Mouse (Mus musculus) thymus, postnatal 4 days (tissue): ENCODE data around the gene Slxl1.
"Not testable (repeated sequence)": the region's sequence is repeated elsewhere in the genome, so short reads cannot be mapped to it uniquely, and the experiment has no call there.

Experiments
- DNase-seq: peaks from one replicate; pipeline ENCODE4 v3.0.0; 2021

The Slxl1 gene

GRCm38 (mm10) chrX:55226576-55226975 is at the start of gene Slxl1:
Slxl1 (plus strand) TSS chrX:55226876.
- DNase-seq = not testable (repeated sequence)
